Mouse (Mus musculus) left cerebral cortex, postnatal 4 days (tissue): Measurements from ENCODE around the gene 4930402H24Rik. TPM values are rescaled to one million over a fixed set of nuclear protein-coding genes. Genes with fewer than 3 reads are reported as not detected.

Source experiments
- DNase-seq: peaks from one replicate; pipeline ENCODE4 v3.0.0-alpha.2; 2022
- intact Hi-C: fragments of 180-260 bp; cut with DNase I; formaldehyde crosslinking; loops from one replicate; pipeline ENCODE4 v1.15.1; 2025
- total RNA-seq, 2 experiments: library from RNA; stranded (reverse); gene quantifications; 2 replicates each; pipeline ENCODE4 v1.2.3; 2021

4930402H24Rik gene
- 100 to 1,000 TPM; 105 to 113 TPM for total RNA-seq

DNA sequence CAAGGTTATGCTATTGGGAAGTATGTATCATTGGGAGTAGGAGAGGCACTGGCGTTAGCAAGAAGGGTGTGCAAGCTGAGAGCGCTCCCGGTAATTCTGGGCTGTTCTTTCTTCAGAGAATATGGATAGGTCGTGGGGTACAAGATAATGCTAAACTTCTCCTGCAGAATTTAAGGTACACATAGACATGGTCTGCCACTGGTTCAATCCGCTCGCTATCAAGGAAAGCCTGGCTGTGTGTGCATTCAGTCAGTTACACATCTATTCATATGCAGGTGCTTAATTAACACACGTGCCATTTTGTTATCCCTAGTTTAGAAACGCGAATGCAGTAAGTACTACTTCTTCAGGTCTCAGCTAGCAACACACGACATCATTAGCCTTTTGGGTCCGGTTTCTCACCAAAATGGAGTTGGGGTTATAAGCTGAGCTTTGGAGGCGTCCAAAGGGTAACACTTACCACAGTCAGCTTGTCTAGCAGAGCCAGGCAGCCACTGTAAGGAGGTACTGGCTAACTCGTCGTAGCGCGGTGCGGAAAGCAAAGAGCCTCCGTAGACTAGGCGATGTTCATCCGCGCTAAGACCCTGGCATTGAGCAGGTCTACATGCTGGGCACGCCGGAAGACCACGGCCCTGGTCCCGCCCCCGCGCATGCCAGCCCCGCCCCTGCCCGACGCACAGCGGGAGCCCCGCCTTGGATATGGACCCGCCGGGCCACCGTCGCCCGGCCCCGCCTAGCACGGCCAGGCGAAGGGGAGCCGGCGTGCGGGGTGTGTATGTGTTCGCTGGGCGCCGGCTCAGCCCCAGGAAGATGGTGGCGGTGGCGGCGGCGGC is at the start of gene 4930402H24Rik, which contains the start of gene Atrn:
Gene 4930402H24Rik (minus strand): TSS at position 656 of the 833 bp plus-strand sequence.
Gene Atrn (plus strand): TSS at position 745 of the 833 bp plus-strand sequence.
- peak; percentile 97 for DNase-seq
- intact Hi-C loops = loop anchor here (5.0 kb wide), 1 partner anchor 69 kb away; no protein-coding TSS in a partner anchor

DNA sequence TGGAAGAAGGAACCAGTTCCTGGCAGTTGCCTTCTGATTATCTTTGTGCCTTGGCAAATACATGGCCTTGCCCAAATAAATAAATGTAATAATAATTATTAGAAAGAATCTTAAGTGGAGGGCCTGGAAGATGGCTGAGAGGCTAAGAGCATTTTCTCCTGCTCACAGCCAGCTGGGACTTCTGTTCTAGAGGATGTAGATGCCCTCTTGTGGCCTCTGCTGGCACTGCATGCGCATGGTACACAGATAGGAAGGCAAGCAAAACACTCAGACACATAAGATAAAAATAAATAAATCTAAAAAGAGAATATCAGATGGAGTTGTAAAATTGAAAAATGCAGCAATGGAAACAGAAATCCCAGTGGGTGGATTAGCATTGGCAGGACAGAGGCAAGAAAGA is 44.3 kb upstream of the 4930402H24Rik start:
- DNase-seq = peak; percentile 89
- intact Hi-C loops = no loop called here

DNA sequence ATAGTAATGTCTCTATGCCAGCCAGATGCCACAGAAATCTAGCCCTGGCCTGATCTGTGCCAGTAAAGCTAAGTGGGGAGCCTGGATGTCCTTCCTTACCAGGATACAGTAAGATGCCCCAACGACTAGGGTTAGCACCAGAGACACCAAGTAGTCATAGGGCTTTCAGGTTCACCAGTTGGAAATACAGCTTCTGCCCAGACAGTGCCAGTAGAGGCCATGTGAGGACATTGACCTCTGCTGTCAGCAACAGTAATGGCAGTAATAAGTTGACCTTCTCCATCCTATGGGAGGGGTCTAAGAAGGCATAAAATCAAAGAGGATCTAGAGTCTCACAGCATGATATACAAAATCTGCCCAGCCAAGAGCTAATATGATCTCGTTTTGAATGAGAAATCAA is 43.6 kb upstream of the 4930402H24Rik start:
- intact Hi-C loops = loop anchor here (5.0 kb wide), 1 partner anchor 132 kb away; no protein-coding TSS in a partner anchor

DNA sequence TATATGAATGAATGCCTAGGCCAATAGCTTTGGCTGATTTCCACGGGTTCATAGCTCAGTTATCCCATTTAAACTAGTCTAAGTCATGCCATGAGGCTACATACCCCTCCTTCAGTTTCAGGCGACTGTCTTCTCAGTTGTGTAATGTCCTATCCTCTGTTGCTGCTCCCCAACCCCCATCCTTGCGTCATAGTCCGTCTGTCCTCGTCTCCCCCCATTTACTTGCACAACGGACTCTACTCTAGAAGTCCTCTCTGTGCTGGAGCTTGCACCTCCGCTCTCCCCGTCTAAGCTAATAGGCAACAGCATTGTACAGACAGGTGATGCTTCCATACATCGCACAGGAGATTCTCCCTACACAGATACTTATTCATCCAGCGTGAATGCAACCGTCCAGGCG is 26.7 kb upstream of the 4930402H24Rik start:
- intact Hi-C loops = no loop called here
- DNase-seq = no peak

More for the DNA sequence above, 43.6 kb upstream of the 4930402H24Rik start:
- no peak for DNase-seq

DNA sequence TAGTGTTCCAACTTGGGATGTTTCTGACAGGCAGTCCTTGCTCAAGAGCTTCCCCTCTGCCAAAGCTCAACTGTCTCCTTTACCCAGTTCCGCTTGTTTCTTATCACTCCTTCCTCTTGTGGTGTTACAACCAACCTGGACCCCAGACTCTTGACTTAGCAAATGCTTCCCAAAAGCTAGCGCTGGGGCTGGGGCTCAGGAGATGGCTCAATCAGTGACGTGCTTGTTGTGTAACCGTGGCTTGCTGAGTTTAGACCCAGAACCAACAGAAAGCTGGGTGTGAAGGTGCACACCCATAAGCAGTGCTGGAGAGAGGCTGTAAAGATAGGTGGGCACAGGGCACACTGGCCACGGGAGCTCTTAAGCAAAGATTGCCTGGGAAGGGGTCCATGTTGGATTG is 23.8 kb upstream of the 4930402H24Rik start:
- intact Hi-C loops = no loop called here
- no peak for DNase-seq

DNA sequence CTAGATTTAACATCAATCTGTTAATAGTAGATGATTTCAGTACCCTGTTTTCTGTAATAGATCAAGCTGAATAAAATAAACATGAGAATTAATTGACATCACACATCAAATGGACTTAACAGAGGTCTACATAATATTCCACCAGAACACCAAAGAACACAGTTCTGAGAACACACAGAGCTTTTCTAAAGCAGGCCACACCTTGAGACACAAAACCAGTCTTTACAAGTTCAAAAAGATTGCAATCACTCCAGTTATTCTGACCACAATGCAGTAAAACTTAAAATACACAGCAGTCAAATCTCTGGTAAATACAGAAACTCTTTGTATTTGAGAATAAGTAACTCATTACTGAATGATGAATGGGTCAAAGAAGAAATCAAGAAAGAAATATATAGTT is 22.3 kb upstream of the 4930402H24Rik start:
- intact Hi-C loops = no loop called here
- no peak for DNase-seq

DNA sequence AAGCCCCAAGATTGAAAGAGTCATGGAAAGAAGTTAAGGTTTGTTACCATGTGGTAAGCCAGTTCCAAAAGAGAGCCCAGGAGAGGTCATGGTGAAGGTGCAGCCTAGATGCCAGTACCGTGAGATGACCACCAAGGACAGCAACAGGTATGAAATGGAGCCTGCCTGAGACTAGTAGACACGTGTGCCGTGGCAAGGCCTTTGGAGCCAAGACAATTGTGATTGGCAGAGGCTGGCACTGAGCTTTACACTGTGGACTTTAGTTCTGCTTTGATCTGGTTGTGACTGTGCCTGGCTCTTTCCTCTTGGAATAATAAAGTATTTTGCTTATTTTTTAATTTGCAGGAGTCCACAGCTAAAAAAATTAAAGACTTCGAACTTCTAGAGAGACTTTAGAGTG is 21.8 kb upstream of the 4930402H24Rik start:
- no peak for DNase-seq
- intact Hi-C loops = no loop called here

DNA sequence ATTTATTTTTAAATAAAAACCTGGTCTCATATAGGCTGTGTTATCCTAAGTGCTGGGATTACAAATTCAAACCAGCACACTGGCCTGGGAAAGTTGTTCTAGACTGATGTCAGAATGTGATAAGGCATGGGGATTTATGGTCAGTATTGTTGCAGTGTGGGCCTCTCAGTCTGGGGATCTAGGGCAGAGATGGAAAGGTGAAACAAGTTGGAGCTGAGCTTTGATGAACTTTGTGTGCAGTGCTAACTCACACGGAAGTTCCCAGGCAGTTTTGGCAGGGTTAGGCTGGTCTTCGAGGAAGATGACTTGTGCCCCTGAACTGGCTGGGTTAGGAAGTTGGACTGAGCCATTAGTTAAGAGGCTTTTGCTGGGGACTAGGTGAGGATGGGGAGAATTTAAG is 18.7 kb upstream of the 4930402H24Rik start:
- intact Hi-C loops = no loop called here
- no peak for DNase-seq

DNA sequence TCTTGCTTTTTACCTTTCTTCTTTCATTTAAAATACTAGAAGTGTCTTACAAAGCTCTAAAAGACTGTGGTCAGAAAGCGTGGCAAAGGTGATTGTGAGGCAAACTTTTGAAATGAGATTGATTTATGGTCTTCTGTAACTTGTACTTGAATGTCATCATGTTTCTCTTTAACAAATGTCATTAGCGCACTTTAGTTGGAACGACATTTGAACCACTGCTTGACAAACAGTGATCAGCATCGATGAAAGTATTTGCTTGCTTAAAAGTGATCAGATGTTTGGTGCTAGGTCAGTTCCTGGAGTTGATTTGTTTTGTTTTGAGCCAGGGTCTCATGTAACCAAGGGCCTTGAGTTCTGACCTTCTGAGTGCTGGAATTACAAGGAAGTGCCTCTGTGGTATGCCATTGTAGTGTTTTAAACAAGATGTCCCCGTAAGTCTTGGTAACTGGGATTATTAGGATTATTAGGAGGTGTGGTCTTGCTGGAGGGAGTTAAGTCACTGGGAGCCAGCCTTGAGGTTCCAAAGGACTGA is 12.9 kb upstream of the 4930402H24Rik start:
- intact Hi-C loops = no loop called here
- no peak for DNase-seq

DNA sequence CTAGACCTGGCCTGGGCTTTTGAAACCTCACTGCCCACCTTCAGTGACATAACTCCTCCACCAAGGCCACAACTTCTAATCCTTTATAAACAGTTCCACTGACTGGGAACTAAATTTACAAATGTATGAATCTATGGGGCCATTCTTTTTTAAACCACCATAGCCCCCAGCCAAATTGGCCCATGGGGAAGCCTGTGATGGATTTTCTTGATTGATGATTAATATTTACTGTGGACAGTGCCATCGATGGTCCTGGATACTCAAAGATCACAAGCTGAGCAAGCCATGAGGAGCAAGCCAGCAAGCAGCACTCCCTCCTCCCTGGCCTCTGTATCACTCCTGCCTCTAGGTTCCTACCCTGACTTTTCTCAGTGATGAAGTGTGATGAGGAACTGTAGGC is 11.5 kb upstream of the 4930402H24Rik start:
- intact Hi-C loops = no loop called here
- no peak for DNase-seq

DNA sequence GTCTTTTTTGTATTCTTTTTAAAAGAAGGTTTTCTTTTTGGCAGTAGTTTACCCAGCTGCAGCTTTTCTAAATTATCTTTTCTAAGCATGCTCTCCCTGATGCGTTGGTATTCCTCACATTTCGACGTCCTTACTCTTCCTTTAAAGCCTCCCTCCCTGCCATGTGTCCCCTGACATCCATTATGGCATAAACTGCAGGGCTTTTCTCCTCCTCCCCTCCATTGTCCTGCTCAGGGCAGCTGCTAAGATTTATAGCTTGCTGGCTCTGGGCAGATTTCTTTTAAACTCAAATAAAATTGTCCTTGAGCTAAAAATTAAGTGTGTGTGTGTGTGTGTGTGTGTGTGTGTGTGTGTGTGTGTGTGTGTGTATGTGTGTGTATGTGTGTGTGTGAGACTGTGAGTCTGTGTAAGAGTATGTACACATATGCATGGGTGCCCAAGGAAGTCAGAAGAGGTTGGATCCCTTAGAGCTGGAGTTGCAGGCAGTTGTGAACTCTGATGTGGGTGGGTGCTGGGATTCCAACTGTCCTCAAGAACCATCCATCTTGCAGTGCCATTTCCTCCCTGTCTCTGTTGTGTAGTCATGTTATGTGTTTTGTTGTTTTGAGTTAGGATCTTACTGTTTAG is 10.4 kb upstream of the 4930402H24Rik start:
- DNase-seq = no peak
- intact Hi-C loops = no loop called here

DNA sequence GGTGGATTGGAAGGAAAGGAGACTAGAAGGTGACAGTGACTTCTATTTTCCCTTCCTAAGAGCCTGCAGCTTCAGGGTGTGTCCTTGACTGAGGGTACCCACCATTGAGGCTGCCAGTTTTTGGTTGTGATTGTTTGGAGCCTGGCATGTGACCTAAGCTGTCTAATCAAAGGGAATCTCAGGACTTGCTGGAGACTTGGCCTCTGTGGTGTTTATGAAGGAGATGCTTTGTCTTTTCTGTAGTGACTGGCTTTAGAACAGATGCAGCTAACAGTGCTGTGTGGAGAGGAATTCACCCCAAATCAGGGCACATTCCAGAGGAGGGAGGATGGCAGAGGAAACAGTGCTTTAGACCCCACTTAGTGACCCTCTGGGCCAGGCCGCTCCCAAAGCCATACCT is 8.7 kb upstream of the 4930402H24Rik start:
- intact Hi-C loops = no loop called here
- no peak for DNase-seq

DNA sequence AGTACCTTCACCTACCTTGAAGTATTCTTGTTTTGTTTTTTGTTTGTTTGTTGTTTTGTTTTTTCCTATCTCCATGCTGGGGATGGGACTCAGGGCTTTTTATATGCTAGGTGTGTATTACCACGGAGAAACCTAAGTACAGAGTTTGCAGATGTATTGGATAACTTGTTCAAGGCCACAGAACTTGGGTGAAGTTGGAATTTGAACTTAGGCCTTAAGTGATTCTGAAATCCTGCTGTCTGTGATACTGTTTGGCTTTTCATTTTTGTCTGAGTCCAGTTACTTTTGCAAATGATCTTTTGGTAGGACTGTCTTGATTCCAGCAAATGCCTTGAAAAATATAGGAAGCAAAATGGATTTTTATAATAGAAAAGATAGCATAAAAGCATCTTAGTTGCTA is 5.5 kb upstream of the 4930402H24Rik start:
- no peak for DNase-seq
- intact Hi-C loops = no loop called here

DNA sequence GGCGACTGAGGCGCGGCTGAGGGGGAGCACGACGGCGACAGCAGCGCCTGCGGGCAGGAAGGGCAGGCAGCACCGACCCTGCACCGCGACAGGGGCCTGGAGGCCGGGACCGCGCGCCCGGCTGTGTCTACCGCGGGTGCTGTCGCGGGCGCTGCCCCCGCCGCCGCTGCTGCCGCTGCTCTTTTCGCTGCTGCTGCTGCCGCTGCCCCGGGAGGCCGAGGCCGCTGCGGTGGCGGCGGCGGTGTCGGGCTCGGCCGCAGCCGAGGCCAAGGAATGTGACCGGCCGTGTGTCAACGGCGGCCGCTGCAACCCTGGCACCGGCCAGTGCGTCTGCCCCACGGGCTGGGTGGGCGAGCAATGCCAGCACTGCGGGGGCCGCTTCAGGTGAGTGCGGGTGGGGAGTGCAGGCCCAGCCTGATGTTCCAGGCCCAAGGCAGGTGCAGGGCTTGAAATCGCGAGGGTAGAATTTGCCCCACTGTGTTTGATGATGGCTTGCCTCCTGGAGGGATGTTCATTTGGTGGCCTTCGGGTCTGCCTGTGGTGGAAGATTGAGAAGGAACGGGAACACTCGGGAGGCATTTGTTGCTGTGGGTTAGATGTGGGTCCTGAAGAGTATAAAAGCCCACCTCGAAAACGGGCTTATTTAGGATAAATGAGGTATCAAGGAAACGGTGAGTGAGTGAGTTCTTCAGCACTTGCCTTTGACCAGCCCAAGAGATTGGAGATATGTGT is 544 bp upstream of the 4930402H24Rik start:
- DNase-seq = peak; percentile 30
- intact Hi-C loops = loop anchor here (5.0 kb wide), 1 partner anchor 69 kb away; no protein-coding TSS in a partner anchor

DNA sequence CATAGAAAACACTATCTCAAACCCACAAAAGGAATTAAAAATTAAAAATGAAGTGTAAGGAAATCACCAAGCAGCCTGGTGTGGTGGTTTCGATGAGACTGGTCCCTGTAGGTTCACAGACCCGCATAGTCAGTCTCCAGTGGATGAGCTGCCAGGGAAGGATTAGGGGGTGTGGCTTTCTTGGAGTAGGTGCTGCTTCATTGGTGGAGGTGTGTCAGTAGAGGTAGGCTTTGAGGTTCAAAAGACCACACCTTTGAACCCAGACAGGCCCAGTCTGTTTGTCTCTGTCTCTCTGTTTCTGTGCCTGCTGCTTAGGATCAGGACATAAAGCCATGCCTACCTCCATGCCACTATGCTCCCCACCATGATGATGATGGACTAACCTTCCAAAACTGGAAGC is 7.4 kb downstream of the 4930402H24Rik start:
- no peak for DNase-seq
- intact Hi-C loops = no loop called here

DNA sequence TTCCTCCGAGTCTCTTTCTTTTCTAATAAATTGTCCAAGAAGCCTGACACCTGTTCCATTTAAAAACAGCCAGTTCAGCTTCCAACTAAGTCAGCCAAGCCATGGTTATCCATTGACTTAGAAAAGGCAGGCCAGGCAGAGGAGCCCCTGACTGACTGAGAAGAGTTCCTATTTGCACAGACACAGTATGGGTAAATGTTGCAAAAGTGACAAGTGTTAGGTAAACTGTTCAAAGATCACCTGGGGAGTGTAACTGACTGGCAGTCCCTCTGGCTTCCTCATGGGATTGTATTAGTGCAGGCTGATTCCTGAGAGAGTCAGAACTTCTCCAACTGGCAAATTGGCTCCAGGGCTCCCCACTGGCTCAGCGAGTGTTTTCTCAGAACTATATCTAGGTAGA is 8.3 kb downstream of the 4930402H24Rik start:
- DNase-seq = no peak
- intact Hi-C loops = no loop called here

DNA sequence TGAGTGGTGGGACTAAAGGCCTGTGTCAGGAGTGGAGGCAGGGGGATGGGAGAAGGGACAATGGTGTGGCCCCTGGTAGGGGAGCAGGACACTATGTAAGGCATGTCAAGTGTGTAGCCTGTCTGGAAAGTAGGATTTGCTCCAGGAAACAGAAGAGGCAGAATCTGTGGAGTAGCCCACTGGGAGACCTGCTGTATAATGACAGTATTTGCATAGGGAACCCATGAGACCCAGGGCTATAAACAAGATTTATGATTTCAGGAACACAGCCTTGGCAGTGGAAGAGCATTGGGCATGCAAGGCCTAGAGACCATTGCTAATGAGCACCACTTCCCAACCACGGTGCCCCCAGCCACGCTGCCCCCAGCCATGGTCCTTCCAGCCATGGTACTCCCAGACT is 9.3 kb downstream of the 4930402H24Rik start:
- intact Hi-C loops = no loop called here
- DNase-seq = no peak

DNA sequence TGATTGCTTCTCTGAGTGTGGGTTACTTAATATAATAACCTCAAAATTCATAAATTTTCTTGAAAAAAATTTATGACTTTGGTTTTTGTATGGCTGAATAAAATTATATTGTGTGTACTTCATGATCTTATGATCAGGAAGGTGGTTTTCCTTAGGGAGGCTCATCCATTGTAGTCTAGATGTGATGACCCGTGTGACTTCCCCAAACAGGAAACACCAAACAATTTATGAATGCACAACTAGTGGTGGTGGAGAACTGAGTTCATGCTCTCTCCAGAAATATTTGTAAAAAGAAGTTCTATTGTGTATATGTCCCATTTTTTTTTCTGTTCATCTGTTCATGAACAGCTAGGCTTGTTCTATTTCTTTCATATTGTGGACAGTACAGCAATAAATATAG is 18.8 kb downstream of the 4930402H24Rik start:
- no peak for DNase-seq
- intact Hi-C loops = no loop called here

DNA sequence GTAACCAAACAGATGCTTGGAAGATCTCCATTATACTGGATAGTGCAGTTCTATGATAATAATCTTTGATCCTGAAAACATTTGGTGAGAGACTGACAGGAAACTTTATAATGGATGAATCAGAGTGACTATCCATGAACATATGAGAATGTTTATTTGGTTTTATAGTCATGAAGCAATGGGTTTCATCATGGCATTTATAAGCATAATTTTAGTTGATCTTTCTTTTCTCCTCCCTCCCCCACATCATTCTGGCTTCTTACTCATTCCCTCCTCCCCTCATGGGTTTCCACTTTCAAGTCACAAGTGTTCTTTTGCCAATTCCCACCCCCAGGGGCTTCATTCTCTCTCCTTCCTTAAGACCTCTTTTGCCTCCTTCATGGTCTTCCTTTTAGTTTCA is 19.2 kb downstream of the 4930402H24Rik start:
- DNase-seq = no peak
- intact Hi-C loops = no loop called here

DNA sequence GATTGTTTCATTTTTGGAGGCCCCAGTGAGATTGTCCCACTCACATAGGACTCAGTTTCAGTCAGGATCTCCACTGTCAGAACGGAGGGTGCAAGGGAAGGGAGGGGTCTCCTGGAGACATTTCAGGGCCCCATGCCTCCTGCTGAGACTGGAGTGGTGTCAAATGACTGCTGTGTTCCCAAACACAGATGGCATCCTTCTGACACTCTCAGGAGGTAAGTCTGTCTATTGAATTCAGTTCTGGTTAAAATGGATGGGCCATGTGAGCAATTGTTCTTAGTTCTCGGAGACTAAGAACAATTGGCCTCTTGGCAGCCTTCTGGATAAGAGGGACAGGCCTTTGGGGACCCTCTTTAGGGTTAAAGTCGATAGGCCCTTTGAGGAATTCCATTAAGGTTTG is 28.8 kb downstream of the 4930402H24Rik start:
- peak; percentile 9 for DNase-seq
- intact Hi-C loops = no loop called here

DNA sequence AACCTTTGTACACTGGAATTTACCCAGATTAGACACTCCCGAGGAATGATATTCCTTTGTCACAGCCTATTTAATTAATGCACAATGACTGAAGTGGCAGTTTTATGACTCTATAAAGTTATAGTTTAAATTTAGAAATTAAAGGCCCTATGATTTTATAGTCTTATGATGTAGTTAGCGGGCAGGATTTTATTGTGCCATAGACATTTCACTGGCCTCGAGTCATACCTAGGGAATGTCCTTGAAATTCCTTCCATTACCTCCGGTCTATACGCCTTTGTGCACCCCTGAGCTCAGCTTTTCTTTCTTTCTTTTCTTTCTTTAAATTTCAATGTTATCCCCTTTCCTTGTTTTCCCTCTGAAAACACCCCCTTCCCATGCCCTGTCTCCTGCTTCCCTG is 35.3 kb downstream of the 4930402H24Rik start:
- no peak for DNase-seq
- intact Hi-C loops = no loop called here
